Mouse (Mus musculus) brain, embryonic 18.5 days (tissue): ENCODE measurements around the gene Zfp599.

Source experiments
- DNase-seq: peaks from one replicate; pipeline ENCODE4 v3.0.0-alpha.2; 2012; ENCODE audit warnings: low read depth, low spot score

Gene Zfp599

DNA sequence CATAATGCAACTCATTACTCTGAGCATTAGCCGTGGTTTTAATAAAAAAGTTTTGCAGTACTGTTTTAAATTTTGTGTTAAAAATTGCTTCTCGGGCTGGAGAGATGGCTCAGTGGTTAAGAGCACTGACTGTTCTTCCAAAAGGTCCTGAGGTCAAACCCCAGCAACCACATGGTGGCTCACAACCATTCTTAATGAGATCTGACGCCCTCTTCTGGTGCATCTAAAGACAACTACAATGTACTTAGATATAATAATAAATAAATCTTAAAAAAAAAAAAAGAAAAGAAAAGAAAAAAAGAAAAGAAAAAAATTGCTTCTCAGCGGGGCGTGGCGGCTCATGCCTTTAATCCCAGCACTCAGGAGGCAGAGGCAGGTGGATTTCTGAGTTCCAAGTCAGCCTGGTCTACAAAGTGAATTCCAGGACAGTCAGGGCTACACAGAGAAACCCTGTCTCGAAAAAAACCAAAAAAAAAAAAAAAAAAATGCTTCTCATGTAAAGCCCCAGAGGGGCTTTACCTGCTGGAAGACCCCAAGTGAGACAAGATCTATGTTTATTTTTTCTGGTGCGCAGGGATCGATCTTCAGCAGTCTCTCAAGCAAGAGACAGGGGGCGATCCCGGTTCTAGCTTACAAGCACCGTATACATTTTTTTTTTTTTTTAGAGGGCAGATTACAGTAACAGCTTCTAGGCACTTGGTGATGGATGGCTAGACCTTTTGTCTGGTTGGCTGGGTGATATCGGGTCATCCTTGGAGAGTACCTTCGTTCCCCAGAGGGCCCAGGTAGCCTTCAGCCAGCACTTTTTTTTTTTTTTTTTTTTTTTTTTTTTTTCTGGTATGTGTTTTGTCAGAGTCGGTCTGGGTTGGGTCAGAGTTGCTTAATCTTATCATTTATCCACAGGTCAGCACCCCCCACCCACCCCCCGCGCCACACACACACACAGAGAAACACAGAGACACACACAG lies 34.9 kb downstream of the Zfp599 start:
- DNase-seq = peak; percentile 45

DNA sequence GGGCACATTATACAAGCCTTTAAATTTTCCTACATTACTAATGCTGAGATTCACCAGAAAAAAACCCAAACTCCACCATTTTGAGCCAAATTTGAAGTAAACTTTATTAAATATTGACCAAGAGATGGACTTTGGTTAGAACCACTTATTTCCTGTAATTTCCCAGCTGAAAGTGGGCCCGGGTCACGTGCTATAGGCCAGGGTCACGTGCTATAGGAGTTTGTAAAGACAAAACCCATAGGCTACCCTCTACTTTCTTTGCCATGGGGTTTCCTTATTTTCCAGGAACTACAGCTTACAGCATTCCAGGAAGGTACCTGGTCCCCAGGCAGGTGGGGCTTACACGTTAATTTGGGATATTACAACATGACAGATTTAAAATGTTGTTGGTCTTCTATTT lies 35.6 kb downstream of the Zfp599 start:
- DNase-seq = no peak

DNA sequence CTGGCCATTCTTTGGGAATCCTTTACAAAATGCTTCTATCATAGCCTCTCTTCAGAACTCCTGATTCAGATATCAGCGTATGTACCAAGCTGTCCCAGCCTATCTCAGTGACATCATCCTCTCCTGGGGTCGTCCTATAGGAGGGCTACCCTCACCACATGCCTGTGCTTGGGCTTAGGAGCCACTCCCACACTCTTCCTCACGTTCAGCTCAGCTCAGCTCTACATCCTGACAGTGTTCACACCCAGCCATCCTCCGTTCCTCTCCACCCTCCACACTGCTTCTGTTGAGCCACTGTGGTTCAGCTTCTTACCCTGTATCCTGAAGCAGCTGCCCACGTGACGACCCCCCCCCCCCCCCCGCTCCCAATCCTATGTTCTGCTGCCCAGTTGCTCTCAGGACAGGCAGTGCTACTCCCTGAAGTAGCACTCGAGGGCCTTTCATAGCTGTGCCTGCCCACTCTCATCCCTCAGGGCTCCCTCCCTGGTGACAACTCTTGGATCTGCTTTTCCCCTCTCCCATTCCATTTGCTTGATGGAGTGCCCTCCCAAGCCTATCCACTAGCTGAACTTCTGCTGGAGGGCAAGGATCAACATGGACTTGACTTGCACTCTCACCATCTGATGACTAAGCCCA lies 41.7 kb downstream of the Zfp599 start:
- no peak for DNase-seq

DNA sequence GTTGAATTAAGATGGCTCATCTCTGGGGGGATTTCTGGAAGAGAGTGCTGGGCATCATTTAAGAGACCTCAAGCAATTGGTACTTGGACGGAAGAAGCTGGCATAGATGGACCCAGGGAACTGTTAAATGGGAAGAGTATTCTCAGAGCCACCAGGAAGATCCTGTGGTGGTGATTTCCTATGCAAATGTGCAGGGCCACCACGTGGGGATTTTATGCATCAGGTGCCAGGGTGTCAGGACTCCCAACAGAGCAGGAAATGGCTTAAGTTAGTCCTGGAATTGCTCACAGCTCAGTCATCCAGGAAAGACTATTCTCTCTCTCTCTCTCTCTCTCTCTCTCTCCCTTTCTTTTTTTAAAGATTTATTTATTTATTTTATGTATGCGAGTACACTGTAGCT lies 43.0 kb downstream of the Zfp599 start:
- DNase-seq = no peak

DNA sequence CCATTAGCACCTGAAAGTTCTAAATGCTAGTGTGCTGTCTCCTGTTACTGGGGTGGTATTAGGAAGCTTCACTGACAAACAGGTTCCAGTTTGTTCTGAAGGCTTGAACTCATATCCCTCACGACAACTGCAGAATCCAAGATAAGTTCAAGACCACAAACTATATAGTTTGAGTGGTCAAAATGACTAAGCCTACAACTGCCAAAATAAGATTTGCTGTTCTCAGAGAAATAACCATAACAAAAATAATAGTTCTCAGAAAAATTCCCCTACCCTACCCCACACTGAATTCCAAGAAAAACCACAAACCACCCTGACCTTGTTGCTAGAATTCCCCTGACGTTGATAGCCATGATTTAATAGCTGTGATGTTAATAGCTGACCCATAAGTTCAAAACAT lies 45.1 kb downstream of the Zfp599 start:
- DNase-seq = no peak

DNA sequence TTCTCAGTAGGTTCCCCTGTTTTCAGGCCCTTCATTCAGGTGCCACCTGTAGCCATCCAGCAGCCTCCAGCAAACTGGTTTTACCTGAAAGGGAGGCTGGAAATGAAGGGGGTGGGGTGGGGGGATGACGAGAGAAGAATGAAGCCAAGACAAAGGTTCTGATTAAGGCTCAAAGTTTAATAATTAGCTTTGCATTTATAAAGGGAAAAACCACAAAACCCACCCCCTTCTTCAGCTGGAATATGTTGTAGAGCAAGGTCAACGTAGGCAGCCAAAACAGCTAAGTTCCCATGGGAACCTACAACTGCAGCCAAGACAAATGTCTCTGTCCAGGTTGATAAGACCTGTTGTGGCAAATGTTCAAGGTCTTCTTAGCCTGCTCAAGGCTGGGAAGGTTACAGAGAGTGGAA lies 45.9 kb downstream of the Zfp599 start:
- DNase-seq = no peak
